Mouse (Mus musculus) c-Kit-positive CD71-negative TER-119-negative erythroid progenitor cells, embryonic 14.5 days (primary cell): ENCODE data around the gene Efhb.

Experiments used
- DNase-seq: peaks from one replicate; pipeline ENCODE4 v3.0.0-alpha.2; 2013; ENCODE audit warnings: low read depth

Gene Efhb

DNA sequence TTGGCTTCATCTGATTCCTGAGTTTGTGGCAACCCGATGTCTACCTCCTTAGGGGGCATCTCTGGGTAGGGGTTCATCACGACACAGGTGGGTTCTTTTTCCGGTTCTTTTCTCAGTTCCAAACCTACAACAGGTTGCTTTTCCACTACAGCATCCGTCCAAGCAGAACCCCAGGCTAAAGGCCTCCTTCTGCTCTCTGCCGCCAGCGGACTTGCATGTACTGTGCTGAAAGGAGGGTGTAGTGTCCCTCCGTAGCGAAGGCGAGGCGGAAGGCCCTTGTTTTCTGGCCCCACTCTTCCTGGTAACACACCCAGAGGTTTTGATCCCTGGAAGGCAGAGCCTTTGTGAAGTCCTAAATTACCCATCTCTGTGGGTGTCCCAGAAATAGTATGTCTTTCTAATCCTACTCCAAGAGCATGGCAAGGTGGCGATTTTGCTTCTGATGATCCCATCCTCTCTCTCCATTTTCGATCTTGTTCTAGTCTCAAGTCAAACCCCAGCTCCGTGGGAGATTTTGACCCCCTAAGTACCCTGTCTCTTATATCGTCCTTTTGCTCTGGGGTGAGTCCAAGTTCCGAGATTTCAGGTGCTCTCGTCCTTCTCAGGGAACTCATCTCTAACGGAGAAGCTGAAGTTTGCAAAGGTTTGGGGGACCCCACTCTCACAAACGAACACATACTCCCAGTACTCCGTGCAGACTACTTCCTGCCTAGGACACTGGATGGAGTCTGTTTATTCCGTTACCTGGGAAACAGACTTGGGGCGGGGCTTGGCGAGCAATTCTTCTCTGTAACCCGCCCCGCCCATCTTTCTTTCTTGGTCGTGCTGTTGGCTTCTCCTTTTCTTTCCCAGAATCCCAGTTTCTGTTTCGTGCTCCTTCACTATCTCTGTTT is at the start of gene Efhb:
Efhb (minus strand) TSS at position 719 of the 893 bp plus-strand sequence.
- DNase-seq: peak; percentile 73

DNA sequence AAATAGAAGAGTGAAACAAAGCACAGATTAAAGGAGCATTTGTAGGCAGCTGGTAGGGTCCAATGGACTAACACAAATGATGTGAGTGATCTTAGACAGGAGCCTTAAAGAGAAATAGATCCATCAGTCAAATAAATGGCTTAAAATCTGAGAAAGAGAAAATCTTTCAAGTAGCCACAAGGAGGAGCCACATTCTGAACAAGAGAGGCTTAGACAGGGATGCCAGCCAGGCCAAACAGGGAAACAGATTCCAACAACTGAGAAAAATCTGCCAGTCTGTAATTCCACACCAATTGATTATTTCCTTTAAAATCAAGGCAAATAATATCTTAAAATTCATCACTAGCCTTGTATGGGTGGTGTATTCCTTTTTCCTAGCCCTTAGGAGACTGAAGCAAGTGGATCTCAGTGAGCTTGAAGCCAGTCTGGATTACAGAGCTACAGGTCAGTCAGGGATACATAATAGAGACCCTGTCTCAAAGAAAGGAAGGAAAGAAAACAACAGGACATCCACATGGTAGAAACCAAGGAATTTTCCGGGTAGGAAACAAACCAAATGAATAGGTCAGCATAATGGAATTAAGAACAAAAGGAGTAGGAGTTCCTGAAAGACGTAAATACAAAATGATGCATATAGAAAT is 49.3 kb upstream of the Efhb start:
- DNase-seq: no peak

DNA sequence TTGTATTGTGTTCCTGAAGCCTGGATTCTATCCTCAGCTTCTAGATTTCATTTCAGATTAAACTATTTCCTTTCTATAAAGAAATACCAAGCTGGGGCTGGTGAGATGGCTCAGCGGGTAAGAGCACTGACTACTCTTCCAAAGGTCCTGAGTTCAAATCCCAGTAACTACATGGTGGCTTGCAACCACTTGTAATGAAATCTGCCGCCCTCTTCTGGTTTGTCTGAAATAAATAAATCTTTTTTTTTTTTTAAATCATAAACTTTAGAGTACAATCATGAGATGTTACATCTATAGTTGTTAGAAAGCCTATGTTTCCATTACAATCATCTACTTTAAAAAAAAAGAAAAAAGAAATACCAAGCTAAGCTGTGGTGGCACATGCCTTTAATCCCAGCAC is 39.8 kb upstream of the Efhb start:
- no peak for DNase-seq

DNA sequence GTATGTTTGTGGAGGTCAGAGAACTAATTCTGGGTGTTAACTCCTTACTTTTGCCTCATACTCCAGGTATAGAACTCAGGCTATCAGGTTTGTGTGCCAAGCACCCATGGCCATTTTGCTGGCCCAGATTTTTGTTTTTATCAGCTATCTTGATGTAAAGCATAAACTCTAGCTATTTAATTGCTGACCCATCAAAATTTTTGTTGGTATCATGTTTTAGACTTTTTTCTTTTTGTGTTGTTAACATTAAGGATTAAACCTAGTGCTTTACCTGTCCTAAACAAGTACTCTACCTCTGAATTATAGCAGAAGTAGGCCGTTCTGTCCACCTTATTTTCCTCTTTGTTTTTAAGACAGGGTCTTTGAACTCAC is 25.9 kb upstream of the Efhb start:
- no peak for DNase-seq

DNA sequence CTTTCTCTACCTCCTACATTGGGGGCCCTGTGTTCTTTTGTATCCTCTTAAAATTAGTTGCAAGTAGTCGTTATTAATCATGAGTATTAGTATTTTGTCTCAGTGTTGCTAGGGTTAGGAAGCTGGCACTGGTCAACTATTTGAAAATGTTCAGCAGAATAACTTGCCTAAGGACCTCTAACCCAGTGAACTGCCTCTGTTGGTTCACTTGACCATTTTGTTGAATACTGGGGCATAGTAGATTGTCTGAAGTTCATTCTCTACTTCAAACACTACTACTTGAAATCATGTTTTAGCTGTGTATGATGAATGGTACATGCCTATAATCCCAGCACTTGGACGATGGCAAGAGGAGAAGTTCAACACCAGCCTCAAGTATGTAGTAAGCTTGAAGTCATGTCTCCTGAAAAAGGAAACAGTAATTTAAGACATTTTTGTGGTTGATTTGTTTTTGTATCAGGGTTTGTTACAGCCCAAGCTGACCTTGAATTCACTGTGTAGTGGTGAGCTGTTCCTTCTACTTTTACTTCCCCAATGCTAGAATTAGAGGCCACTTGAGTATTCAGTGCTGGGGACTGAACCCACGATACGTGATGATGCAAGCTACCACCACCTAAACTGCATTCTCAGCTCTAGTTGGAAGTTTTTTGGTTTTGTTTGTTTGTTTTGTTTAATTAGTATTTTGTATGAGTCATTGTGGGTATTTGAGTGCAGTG is 25.3 kb upstream of the Efhb start:
- DNase-seq: no peak

DNA sequence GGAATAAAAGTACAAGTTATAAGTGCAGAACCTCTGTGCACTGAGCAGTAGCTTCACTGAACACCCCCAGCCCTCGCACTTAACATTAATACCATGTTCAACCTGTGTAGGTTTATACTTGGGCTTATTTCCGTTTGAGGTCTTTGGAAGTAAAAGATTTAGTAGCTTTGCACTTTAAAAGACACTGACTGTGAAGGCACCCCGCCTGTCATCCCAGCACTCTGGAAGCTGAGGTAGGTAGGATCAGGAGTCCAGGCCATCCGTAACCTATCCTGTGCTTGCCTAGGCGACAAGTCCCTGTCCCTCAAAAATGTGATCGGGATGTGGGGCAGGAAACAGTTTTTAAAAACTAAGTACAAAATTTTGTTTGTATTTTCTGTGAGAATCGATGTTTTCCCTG is 17.3 kb upstream of the Efhb start:
- DNase-seq: no peak

DNA sequence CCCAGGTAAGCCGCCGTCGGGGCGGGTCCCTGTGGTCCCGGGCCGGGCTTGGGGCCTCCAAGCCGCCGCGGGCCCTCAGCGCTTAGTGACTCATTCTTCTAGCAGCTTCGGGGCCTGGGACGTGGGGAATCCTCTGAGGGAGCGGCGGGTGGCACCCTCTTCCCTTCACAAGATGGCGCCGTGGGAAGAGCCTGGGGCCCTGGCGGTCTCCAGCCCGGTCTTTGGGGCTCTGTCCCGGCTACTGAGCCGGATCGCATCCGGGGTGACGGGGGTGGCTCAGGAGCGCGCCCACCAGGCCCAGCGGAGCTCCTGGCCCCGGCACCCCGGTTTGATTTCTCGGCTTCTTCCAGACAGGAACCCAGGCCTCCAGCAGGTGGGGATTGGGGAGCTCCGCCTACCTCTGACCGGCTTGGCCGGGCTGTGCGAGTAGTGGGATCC is 16.5 kb upstream of the Efhb start:
- no peak for DNase-seq

DNA sequence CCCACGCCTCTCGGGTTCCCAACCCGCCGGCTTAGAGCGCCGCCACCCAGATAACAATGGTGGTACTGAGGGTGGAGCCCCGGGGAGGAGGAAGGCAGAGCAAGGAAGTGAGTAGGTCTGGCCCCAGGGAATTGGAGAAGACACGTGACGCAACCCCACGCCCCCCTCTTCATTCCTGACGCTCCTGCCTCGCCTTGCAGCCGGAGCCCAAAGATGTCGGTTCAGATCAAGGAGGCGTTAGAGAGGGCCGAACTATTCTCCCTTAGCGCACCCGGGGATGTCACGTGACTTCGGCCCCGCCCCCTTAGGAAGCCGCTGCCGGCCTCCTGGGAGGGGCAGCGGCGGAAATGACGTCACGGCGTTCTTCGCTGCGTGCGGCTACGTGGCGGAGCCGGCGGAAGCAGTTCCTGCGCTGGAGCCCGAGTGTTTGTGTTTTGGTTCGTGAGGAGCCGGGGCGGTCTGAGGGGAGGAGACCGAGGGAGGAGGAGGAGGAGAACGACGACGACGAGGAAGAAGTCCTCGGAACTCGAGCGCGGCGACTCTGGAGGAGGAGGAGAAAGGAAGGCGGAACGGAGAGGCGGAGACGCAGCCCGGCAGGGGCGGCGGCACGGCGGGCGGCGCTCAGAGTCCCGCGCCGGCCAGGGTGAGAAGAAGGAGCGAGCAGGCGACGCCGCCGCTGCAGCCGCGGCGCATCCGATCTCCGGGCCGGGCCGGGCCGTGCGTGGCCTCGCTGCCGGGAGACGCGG is 15.9 kb upstream of the Efhb start, which contains the start of gene Rab5a:
Rab5a (plus strand) TSS at position 377 of the 746 bp plus-strand sequence.
- peak; percentile 97 for DNase-seq

DNA sequence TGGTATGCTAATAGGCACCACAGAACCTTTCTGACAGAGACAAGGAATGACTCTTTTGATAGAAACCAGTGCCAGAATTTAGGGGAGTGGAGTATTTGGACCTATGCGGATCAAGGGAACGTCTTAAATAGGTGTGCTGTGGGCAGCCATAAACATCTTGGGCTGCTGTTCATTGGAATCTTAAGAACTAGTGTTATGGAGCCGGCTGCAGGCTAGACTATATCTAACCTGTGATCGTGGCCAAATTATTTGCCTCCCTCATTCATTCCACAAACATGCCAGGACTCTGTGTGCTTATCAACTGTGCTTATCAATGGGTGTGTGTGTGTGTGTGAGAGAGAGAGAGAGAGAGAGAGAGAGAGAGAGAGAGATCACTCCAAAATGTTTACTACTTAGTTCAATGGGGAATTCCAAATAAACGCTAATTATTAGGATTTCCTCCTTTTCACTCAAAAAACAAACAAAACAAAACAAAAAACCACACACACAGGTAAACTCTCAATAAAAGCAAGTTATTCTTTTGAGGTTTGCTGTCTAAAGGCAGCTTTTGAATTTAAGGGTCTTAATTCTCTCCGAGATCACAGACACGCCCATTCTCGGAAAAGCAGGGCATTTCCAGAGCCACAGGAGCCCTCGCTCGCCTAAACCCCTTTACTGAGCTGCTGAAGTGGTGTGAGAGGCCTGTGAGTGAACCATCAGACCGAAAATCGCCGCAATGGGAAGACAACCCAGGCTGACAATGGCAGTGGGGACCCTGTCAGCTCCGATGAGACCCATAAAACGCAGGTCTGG is 15.1 kb upstream of the Efhb start:
- DNase-seq: no peak

DNA sequence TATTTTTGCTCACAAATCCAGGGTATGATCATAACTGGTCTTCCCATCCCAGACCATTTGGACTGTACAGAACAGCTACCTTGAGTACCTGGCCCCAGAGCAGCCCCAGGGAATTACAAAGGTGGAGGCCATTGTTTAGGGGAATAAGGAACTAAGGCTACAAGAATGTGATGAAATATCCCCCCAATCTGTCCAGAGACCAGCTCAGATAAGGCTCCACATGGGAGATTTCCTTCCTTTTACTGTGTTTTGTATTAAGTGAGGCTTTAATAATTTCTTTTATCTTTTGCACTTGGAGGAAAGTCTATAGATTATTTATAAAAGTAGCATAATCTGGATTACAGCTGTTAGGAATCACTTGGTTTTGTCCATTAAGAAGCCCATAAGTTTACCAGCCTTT is 5.6 kb upstream of the Efhb start:
- no peak for DNase-seq

DNA sequence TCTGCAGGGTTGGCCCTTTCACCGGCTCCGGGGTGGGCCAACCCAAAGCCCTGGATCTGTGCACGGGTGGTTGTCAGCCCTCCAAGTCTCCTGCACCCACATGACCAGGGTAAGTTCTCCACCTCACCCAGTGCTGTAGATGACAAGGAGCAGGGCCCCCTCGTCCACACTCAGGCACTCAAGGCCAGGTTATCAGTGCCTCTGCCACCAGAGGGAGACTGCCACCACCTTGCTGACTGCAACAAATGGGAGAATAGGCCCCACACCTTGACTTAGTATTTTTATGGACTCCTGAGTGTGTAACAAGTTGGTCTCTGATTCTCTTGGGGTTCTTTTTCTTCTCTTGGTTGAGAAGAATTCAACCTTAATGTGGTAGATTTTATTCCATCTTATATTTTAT is 2.4 kb upstream of the Efhb start:
- DNase-seq: no peak

DNA sequence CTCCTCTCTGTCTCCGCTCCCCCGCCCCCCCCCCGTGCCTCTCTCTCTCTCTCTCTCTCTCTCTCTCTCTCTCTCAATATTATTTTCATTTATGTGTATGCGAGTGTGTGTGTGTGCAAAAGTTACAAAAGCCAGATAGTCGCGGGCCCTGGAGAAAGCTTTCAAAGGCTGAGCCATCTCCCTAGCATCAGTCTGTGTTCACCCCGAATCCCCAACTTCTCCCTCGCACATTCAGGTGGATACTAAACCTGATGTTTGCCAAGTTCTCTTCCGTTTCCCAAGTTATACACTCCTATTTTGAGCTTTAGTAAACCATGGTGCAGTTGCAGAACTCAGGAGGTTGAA is 347 bp upstream of the Efhb start:
- no peak for DNase-seq

DNA sequence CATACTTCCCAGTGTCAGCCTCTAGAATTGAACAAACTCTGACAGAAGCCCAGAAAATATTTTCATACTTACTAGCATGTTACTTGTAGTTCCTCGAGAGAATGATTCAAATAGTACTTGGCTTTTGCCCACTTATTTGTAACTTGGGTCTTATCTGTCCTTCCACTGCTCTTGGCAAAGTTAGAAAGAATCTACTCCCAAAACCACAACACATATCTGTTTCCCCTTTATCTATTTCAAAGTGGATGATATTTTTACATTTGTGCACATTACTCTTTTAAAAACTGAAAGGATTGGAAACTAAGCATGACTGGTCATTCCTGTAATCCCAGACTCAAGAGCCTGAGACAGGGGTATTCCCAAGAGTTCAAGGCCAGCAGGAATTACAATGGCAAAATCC is 6.4 kb downstream of the Efhb start:
- DNase-seq: no peak

DNA sequence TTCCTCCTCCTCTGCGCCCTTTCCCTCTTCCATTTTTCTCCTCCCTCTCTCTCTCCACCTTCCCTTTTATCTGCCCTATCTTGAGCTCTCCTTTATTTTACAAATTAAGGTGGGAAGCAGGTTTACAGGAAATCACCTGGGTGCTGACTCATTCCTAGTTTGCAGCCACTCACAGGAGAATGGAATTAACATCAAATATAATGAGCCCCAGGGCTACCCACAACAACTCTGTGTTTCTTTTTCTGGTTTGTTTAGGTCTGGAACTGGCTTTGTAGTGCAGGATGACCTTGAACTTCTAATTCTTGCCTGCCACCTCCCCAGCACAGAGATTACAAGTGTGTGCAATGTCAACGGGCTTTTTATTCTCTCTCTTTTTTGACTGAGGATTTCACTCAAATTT is 7.0 kb downstream of the Efhb start:
- DNase-seq: no peak

DNA sequence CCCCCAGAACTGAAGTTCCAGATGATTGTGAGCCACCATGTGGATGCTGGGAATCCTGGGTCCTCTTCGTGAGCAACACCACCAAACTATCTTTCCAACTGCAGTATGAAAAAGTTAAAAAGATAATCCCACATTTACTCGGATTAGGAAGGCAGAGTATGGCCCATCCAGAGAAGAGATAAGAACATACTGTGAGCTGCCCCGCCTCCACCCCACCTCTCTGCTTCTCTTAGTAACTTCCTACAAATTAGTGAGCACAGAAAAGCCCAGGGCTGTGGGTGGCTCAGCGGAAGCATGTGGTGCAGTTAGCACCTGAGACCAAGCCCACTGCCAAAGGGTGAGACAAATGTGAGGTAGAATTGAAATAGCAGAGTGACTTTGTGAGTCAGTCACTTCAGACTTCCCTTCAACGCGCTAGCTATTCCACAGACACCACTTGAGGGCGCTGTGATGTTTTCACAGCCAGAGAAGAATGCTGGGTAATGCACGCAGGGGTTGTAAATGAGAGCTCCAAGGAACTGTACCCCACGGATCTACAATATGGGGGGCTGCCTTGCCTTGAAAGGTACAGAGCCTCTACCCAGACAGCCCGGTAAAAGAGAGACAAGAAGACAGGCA is 60.3 kb downstream of the Efhb start:
- peak; percentile 39 for DNase-seq

DNA sequence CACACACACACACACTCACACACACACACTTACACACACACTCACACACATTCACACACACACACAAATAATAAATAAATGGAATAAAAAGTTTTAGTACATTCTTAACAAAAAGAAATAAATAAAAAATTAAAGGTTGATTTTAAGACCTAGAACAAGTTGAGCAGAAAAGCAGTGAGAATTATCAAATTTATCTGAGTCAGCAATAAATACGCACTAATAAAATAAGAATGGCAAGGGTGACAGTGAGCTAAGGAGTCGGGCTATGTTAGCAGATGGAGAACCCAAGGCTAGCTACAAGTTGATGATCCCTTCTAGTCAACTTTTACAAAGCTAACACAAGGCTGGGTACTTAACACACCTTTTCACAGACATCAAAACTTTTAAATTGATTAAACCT is 69.9 kb downstream of the Efhb start:
- no peak for DNase-seq

DNA sequence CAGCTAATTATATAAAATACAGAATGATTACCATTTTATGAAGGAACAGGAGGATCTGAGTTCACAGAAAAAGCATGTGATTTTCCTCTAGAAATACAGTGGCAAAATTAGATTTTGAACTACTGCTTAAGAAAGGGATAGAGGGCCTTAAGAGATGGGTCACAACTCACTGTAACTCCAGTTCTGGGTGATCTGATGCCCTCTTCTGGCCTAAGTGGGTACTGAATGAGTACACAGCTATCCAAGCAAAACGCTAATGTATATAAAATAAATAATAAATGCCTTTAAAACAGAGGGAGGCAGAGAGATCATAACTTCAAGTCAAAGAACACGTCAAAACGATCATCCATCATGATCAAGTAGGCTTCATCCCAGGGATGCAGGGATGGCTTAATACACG is 73.6 kb downstream of the Efhb start:
- no peak for DNase-seq

DNA sequence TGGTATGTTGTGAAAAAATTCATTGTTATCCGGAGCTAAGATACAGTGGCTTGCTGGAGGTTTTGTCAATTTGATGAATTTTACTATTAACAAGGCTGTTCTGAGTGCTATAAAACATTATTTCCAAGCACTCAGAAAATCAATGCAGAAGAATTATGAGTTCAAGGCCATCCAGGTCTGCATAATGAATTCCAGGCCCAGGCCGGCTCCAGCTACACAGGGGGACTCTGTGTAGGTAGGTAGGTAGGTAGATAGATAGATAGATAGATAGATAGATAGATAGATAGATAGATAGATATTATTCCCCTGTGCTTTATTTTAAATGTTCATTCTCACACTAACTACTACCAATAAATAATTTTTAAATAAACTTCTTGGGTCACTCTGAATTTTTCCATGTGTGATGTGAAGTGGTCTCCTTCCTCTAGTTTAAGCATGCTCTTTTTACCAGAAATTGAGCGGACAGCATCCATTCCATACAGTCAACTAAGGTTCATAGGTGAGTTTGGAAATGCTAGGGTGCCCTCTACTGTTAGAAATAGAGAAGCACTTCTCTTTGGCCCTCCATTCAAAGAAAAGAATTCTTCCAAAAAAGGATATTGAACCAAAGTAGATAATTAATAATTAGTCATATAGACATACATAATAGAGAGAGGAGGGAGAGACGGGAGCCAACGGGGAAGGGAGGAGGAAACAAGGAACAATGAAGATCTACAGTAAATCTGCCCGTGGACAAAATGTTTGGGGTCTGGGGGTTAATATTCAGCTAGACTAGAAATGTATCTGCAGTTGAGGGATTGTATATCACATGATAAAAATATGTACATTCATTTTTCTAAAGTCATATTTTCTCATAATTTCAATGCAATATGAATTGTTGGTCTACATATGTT is 75.3 kb downstream of the Efhb start:
- DNase-seq: no peak

DNA sequence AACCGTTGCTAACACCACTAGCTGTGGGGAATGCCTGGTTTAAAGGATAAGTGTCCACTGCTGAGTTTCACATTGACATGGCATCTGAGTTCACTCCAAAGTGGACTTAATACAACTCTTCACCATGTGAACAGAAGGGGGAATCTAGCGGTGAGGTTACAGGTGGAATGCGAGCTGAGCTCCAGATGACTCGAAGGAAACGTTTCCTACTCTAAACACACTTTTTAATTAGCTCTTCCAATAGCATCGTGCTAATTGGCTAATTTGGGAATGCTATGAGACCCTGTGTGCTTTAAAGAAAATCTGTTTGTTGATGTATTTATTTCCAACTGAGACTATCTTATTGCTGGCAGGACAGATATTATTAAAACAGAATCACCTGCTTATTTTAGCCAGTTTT is 76.3 kb downstream of the Efhb start:
- no peak for DNase-seq

DNA sequence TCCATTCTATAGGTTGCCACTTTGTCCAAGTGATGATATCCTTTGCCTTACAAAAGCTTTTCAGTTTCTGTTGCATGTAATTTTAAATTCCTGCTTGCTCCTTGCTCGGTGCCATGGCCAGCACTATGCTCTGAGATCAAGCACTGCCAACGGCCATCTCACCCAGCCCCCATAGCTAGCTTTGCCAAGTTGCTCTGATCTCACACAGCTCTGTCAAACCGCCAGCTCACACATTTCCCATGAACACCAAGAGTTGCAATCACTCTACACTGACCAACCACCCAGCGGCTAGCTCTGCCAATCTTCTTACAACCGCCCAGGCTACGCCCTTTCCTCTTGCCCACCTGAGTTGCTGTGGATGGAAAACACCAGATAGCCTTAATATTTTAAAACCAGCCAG is 99.0 kb downstream of the Efhb start:
- no peak for DNase-seq
